Mouse (Mus musculus) olfactory bulb, adult 2 months (tissue): ENCODE measurements around the gene Olfr970. TPM values are rescaled to one million over a fixed set of nuclear protein-coding genes. Genes with fewer than 3 reads are reported as not detected.
"Not testable (repeated sequence)": the region's sequence is repeated elsewhere in the genome, so short reads cannot be mapped to it uniquely, and the experiment has no call there.

ENCODE experiments used
- H3K27ac ChIP-seq: fragments of 200-500 bp; 2 replicates; pipeline ENCODE4 v1.5.1; 2012; ENCODE audit warnings: low read depth, low read length; ENCODE audit not compliant: insufficient read depth
- H3K4me1 ChIP-seq: fragments of 200-500 bp; 2 replicates; pipeline ENCODE4 v1.6.1; 2012; ENCODE audit warnings: low read length; ENCODE audit not compliant: control insufficient read depth, insufficient read depth
- H3K4me3 ChIP-seq: fragments of 200-500 bp; 2 replicates; pipeline ENCODE4 v1.5.1; 2012; ENCODE audit warnings: mild to moderate bottlenecking, low read depth, low read length, moderate library complexity; ENCODE audit not compliant: insufficient read depth
- CTCF ChIP-seq: fragments of 200-500 bp; IDR thresholded peaks from 2 replicates; pipeline ENCODE4 v1.5.1; 2012; ENCODE audit warnings: low read depth, mild to moderate bottlenecking, low read length, moderate library complexity; ENCODE audit not compliant: insufficient read depth
- POLR2A ChIP-seq: fragments of 200-500 bp; IDR thresholded peaks from 2 replicates; pipeline ENCODE4 v1.6.1; 2012; ENCODE audit warnings: mild to moderate bottlenecking, low read depth, low read length, moderate library complexity; ENCODE audit not compliant: insufficient read depth
- WGBS: fragments of 180-500 bp; shearing (Covaris S2); methylation state at CpG from one replicate; pipeline ENCODE4 v1.1.7; 2018; 5-methylcytosine and 5-hydroxymethylcytosine counted together
- polyA plus RNA-seq: library from polyadenylated mRNA; stranded (reverse); fragments of >200 nt; gene quantifications from 2 replicates; pipeline ENCODE4 v1.2.4, GENCODE M21; 2012; ENCODE audit warnings: low replicate concordance; ENCODE audit not compliant: missing spikeins, insufficient read depth, insufficient read length

The Olfr970 gene
- not detected in 2 replicates for polyA plus RNA-seq

DNA sequence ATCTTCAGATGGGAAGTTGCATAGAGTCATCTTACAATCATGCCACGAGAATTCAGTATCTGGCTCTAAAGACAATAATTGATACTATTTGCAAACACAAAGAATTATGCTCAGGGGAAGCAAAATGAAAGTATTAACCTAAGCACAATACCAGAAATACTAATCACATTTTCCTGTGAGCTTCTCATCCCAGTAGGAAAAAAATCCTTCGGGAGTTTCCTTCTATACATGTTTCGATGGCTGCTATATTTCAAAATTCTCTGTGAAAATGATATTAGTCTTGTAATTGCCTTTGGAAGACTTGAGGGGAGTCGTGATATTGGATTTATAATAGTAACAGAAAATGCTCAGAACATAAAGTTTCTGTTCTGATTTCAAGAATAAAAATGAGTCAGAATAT, at the start of gene Olfr970:
Olfr970 (plus strand) TSS at position 301 of the 400 bp plus-strand sequence.
- Histone ChIP-seq H3K4me1 (no peaks in the 10 kb centered on the region), H3K4me3 (no peak within 1 kb of the TSS), H3K27ac (no peak within 1 kb of the TSS)
- TF ChIP-seq CTCF (no peak), POLR2A (no peak)
- 75% methylated on average over 4 of the region's 4 CpGs for WGBS

DNA sequence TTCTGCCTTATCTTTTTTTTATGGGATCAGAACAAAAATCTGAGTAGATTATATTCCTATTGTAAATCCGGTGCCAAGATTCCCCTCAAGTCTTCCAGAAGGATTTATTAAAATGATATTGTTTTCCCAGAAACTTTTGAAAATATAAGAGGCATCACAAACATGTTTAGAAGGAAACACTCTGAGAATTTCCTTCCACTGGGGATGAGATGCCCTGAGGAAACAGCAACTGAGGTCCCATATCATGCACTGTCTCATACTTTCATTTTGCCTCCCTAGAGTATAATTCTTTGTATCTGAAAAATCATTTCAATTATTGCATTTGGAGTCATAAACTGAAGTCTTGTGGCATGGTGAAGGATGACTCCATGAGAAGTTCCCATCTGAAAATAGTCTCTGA, 25.5 kb upstream of the Olfr970 start, which contains the start of gene Olfr968:
Olfr968 (minus strand) TSS at position 101 of the 400 bp plus-strand sequence.
- no peak within 1 kb of the TSS for H3K27ac ChIP-seq
- WGBS = 80% methylated on average over 1 of the region's 1 CpGs
- H3K4me3 ChIP-seq = no peak within 1 kb of the TSS
- H3K4me1 ChIP-seq = no peaks in the 10 kb centered on the region
- no peak for TF ChIP-seq CTCF

DNA sequence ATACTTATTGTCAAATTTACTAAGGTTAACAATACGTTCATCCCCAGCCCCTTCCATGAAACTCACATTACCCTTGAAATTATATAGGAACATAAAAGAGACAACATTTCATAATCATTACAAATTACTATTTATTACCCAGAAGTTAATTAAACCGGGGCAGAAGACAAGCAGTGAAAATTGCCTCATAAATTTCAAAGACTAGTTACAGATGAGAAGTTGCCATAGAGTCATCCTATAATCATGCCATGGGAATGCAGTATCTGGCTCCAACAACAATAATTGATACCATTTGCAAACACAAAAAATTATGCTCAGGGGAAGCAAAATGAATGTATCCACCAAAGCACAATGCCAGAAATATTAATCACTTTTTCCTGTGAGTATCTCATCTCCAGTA, 18.1 kb upstream of the Olfr970 start, which contains the start of gene Olfr969:
Olfr969 (plus strand) TSS at position 388 of the 400 bp plus-strand sequence.
- Histone ChIP-seq H3K4me3 (no peak within 1 kb of the TSS), H3K27ac (no peak within 1 kb of the TSS), H3K4me1 (no peaks in the 10 kb centered on the region)
- no peak for TF ChIP-seq CTCF
- TF ChIP-seq POLR2A = no peak
- 54% methylated on average over 2 of the region's 2 CpGs for WGBS

DNA sequence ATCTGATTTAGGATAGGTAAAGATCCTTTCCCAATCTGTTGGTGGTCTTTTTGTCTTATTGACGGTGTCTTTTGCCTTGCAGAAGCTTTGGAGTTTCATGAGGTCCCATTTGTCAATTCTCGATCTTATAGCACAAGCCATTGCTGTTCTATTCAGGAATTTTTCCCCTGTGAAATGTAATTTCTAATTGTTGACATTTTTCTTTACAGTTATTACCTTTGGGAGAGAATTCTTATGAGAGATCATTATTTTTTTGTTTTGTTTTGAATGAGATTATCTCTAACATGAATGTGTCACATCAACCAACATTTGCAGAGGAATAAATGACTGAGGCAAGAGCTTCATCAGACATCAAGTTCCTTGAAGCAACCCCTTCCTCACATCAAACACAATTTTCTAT, 27.9 kb downstream of the Olfr970 start, which contains the start of gene Olfr971:
Olfr971 (plus strand) TSS at position 301 of the 400 bp plus-strand sequence.
- not testable (repeated sequence) for H3K27ac ChIP-seq
- 88% methylated on average over 2 of the region's 2 CpGs for WGBS

DNA sequence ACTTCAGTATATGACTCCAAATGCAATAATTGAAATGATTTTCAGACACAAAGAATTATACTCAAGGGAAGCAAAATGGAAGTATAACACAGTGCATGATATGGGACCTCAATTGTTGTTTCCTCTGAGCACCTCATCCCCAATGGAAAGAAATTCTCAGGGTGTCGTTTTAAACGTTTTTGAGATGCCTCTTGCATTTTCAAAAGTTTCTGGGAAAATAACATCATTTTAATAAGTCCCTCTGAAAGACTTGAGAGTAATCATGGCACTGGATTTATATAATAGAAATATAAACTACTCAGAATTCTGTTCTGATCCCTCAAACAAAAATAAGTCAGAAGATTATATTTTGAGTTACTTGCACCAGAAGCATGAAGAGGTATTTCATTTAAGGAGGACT, 57.5 kb downstream of the Olfr970 start, which contains the start of gene Olfr972:
Olfr972 (plus strand) TSS at position 301 of the 400 bp plus-strand sequence.
- Histone ChIP-seq H3K27ac (no peak within 1 kb of the TSS), H3K4me1 (no peaks in the 10 kb centered on the region), H3K4me3 (no peak within 1 kb of the TSS)
- WGBS = 60% methylated on average over 2 of the region's 2 CpGs
- no peak for TF ChIP-seq CTCF
- no peak for TF ChIP-seq POLR2A

More for the DNA sequence above, 27.9 kb downstream of the Olfr970 start, which contains the start of gene Olfr971:
- not testable (repeated sequence) for H3K4me1 ChIP-seq, H3K4me3 ChIP-seq

Other genes with a start within 250 kb of the Olfr970 start
- not detected in 2 replicates for gene Olfr959, start 233.3 kb upstream of the Olfr970 start, polyA plus RNA-seq
- not detected in 2 replicates for gene AW551984, start 204.5 kb upstream of the Olfr970 start, polyA plus RNA-seq
- not detected in 2 replicates for gene Olfr148, start 198.2 kb upstream of the Olfr970 start, polyA plus RNA-seq
- not detected in 2 replicates for gene Olfr960, start 187.5 kb upstream of the Olfr970 start, polyA plus RNA-seq
- not detected in 2 replicates for gene Olfr961, start 163.8 kb upstream of the Olfr970 start, polyA plus RNA-seq
- gene Olfr963, start 141.7 kb upstream of the Olfr970 start, polyA plus RNA-seq = not detected in 2 replicates
- gene Olfr149, start 101.7 kb upstream of the Olfr970 start, polyA plus RNA-seq = not detected in 2 replicates
- not detected in 2 replicates for gene Olfr965, start 97.5 kb upstream of the Olfr970 start, polyA plus RNA-seq
- gene Olfr150, start 77.9 kb upstream of the Olfr970 start, polyA plus RNA-seq = not detected in 2 replicates
- gene Olfr967, start 62.6 kb upstream of the Olfr970 start, polyA plus RNA-seq = not detected in 2 replicates
- gene Olfr968, start 25.6 kb upstream of the Olfr970 start, polyA plus RNA-seq = not detected in 2 replicates
- gene Olfr969, start 17.9 kb upstream of the Olfr970 start, polyA plus RNA-seq = not detected in 2 replicates
- not detected in 2 replicates for gene Olfr971, start 28.0 kb downstream of the Olfr970 start, polyA plus RNA-seq
- gene Olfr972, start 57.6 kb downstream of the Olfr970 start, polyA plus RNA-seq = not detected in 2 replicates
- gene Olfr229, start 98.5 kb downstream of the Olfr970 start, polyA plus RNA-seq = not detected in 2 replicates
- not detected in 2 replicates for gene Olfr974, start 128.6 kb downstream of the Olfr970 start, polyA plus RNA-seq
- gene Olfr975, start 143.2 kb downstream of the Olfr970 start, polyA plus RNA-seq = not detected in 2 replicates
- gene Olfr976, start 152.3 kb downstream of the Olfr970 start, polyA plus RNA-seq = not detected in 2 replicates
- not detected in 2 replicates for gene Olfr978, start 183.3 kb downstream of the Olfr970 start, polyA plus RNA-seq
- not detected in 2 replicates for gene Olfr979, start 194.6 kb downstream of the Olfr970 start, polyA plus RNA-seq
- gene Olfr980, start 200.7 kb downstream of the Olfr970 start, polyA plus RNA-seq = not detected in 2 replicates
- gene Olfr981, start 212.6 kb downstream of the Olfr970 start, polyA plus RNA-seq = not detected in 2 replicates